Mouse (Mus musculus): ENCODE data around the gene Pcgf2.
"Not testable (repeated sequence)": the region's sequence is repeated elsewhere in the genome, so short reads cannot be mapped to it uniquely, and the experiment has no call there.

- not testable (repeated sequence) for TF ChIP-seq CTCF, EP300 (IDR thresholded peaks at IDR 0.05)
Measured at GRCm38 (mm10) chr11:97657967-97658366, 42.3 kb downstream of the Pcgf2 start.
